Mouse (Mus musculus): ENCODE data around the gene Elf2.

- TF ChIP-seq CTCF (IDR thresholded peaks at IDR 0.05; ENCODE audit: insufficient read depth, low read length) (no peak), POLR2A (IDR thresholded peaks at IDR 0.05; ENCODE audit: borderline replicate concordance, extremely low read depth, low read depth, low read length) (no peak)
Measured at GRCm38 (mm10) chr3:51230146-51230835, 110.2 kb downstream of the Elf2 start.
